Mouse (Mus musculus) forebrain, embryonic 14.5 days (tissue): ENCODE measurements around the gene Lemd1. TPM values are rescaled to one million over a fixed set of nuclear protein-coding genes. Genes with fewer than 3 reads are reported as not detected.

Experiments
- ATAC-seq: fragments of 200-750 bp; cut with Nextera tagmentation; 2 replicates; pipeline ENCODE4 v1.8.0; 2017; ENCODE audit warnings: mild to moderate bottlenecking, moderate library complexity
- DNase-seq: peaks from one replicate; pipeline ENCODE4 v3.0.0-alpha.2; 2015; ENCODE audit warnings: low spot score
- H3K27ac ChIP-seq: fragments of 300-500 bp; sonication (generic); 2 replicates; pipeline ENCODE4 v1.5.1; 2014; ENCODE audit warnings: low read depth, mild to moderate bottlenecking, control low read depth, low read length, moderate library complexity
- H3K27me3 ChIP-seq: fragments of 300-500 bp; sonication (generic); replicated peaks from 2 replicates; pipeline ENCODE4 v1.6.1; 2014; ENCODE audit warnings: low read length, control low read depth, mixed read lengths; ENCODE audit not compliant: control insufficient read depth, insufficient read depth
- H3K36me3 ChIP-seq: fragments of 300-500 bp; sonication (generic); 2 replicates; pipeline ENCODE4 v1.6.1; 2014; ENCODE audit warnings: low read length, control low read depth; ENCODE audit not compliant: control insufficient read depth, insufficient read depth
- H3K4me1 ChIP-seq: fragments of 300-500 bp; sonication (generic); 2 replicates; pipeline ENCODE4 v1.6.1; 2014; ENCODE audit warnings: antibody characterized with exemption, low read length, control low read depth; ENCODE audit not compliant: control insufficient read depth, insufficient read depth
- H3K4me2 ChIP-seq: fragments of 300-500 bp; sonication (generic); 2 replicates; pipeline ENCODE4 v1.6.1; 2014; ENCODE audit warnings: mild to moderate bottlenecking, control low read depth, low read length
- H3K4me3 ChIP-seq: fragments of 300-500 bp; sonication (generic); 2 replicates; pipeline ENCODE4 v1.5.1; 2014; ENCODE audit warnings: low read depth, low read length, control low read depth
- H3K9ac ChIP-seq: fragments of 300-500 bp; sonication (generic); 2 replicates; pipeline ENCODE4 v1.6.1; 2014; ENCODE audit warnings: mild to moderate bottlenecking, low read length, control low read depth, moderate library complexity
- H3K9me3 ChIP-seq: fragments of 300-500 bp; sonication (generic); replicated peaks from 2 replicates; pipeline ENCODE4 v1.6.1; 2016; ENCODE audit warnings: low read length, control low read depth, mixed read lengths; ENCODE audit not compliant: control insufficient read depth
- WGBS: fragments of 180-500 bp; shearing (Covaris S2); extraction: QIAGEN DNeasy Blood & Tissue Kit; methylation state at CpG from one replicate; pipeline ENCODE4 v1.1.7; 2014; 5-methylcytosine and 5-hydroxymethylcytosine counted together
- polyA plus RNA-seq: library from polyadenylated mRNA; unstranded; fragments of >200 nt; fragmentation: Nextera tagmentation; extraction: Ambion mirVana; gene quantifications from 2 replicates; pipeline ENCODE4 v1.2.1, GENCODE M21; 2014

Lemd1 gene
- polyA plus RNA-seq, 1 experiment from 2014 or later, result 18.7 TPM

GRCm38 (mm10) chr1:132188442-132189066 is 2.7 kb upstream of the Lemd1 start:
- Histone ChIP-seq H3K4me1 (peaks cover 18% of the 10 kb centered on the region), H3K4me3 (no peak overlapping the region), H3K27ac (no peak overlapping the region), H3K9me3 (no peaks in the 10 kb centered on the region), H3K36me3 (no peaks in the 10 kb centered on the region), H3K4me2 (no peak overlapping the region), H3K27me3 (no peaks in the 10 kb centered on the region), H3K9ac (no peak overlapping the region)
- 55% methylated on average over 9 of the region's 9 CpGs for WGBS
- no peak for ATAC-seq
- no peak for DNase-seq

- no peak overlapping the region for H3K27ac ChIP-seq
- no peaks in the 10 kb centered on the region for H3K27me3 ChIP-seq
- peak overlapping the region; percentile 59; the same call in 1 of the 2 replicates for H3K4me2 ChIP-seq
- no peak overlapping the region for H3K9ac ChIP-seq
- no peak for DNase-seq
- ATAC-seq, result no peak
- H3K36me3 ChIP-seq, result no peaks in the 10 kb centered on the region
- H3K9me3 ChIP-seq, result no peaks in the 10 kb centered on the region
- WGBS, result 47% methylated on average over 4 of the region's 4 CpGs
- H3K4me3 ChIP-seq, result peak overlapping the region; percentile 91; the same call in 1 of the 2 replicates
- peaks cover 24% of the 10 kb centered on the region for H3K4me1 ChIP-seq
Measured at GRCm38 (mm10) chr1:132189231-132189630, 2.0 kb upstream of the Lemd1 start.

GRCm38 (mm10) chr1:132190040-132190513 is 1.2 kb upstream of the Lemd1 start:
- Histone ChIP-seq H3K27ac (peak overlapping the region; percentile 100), H3K4me3 (peak overlapping the region; percentile 91), H3K9ac (peak overlapping the region; percentile 99), H3K9me3 (no peaks in the 10 kb centered on the region), H3K27me3 (no peaks in the 10 kb centered on the region), H3K4me1 (peaks cover 32% of the 10 kb centered on the region), H3K4me2 (peak overlapping the region; percentile 59), H3K36me3 (peaks cover 4% of the 10 kb centered on the region; the same call in 1 of the 2 replicates)
- ATAC-seq, result peak; percentile 85
- DNase-seq, result peak; percentile 94
- under 1% methylated on average over 47 of the region's 50 CpGs for WGBS

- peaks cover 4% of the 10 kb centered on the region; the same call in 1 of the 2 replicates for H3K36me3 ChIP-seq
- DNase-seq, result peak; percentile 61
Measured at GRCm38 (mm10) chr1:132190621-132191092, 574 bp upstream of the Lemd1 start.

GRCm38 (mm10) chr1:132191786-132192680 is 802 bp downstream of the Lemd1 start:
- Histone ChIP-seq H3K4me2 (peak overlapping the region; percentile 59), H3K27me3 (no peaks in the 10 kb centered on the region), H3K36me3 (peaks cover 4% of the 10 kb centered on the region; the same call in 1 of the 2 replicates), H3K9ac (peak overlapping the region; percentile 99), H3K27ac (peak overlapping the region; percentile 100), H3K4me1 (peaks cover 52% of the 10 kb centered on the region), H3K9me3 (no peaks in the 10 kb centered on the region), H3K4me3 (peak overlapping the region; percentile 91)
- ATAC-seq (peak; percentile 47), DNase-seq (peak; percentile 81)
- WGBS, result 3% methylated on average over 16 of the region's 16 CpGs

More at GRCm38 (mm10) chr1:132190621-132191092, 574 bp upstream of the Lemd1 start:
- Histone ChIP-seq H3K4me1 (peaks cover 38% of the 10 kb centered on the region), H3K4me3 (peak overlapping the region; percentile 91), H3K9me3 (no peaks in the 10 kb centered on the region), H3K27me3 (no peaks in the 10 kb centered on the region), H3K9ac (peak overlapping the region; percentile 99), H3K4me2 (peak overlapping the region; percentile 59), H3K27ac (peak overlapping the region; percentile 100)
- WGBS, result under 1% methylated on average over 60 of the region's 62 CpGs
- peak; percentile 38 for ATAC-seq

- Histone ChIP-seq H3K36me3 (peaks cover 4% of the 10 kb centered on the region; the same call in 1 of the 2 replicates), H3K4me3 (peak overlapping the region; percentile 91), H3K9me3 (no peaks in the 10 kb centered on the region), H3K4me2 (peak overlapping the region; percentile 59), H3K4me1 (peaks cover 69% of the 10 kb centered on the region), H3K27me3 (no peaks in the 10 kb centered on the region), H3K27ac (peak overlapping the region; percentile 49; the same call in 1 of the 2 replicates), H3K9ac (peak overlapping the region; percentile 99; the same call in 1 of the 2 replicates)
- WGBS, result 72% methylated on average over 3 of the region's 3 CpGs
- ATAC-seq, result no peak
- DNase-seq, result no peak
Measured at GRCm38 (mm10) chr1:132193806-132194205, 2.6 kb downstream of the Lemd1 start.

- no peak overlapping the region; the same call in 1 of the 2 replicates for H3K9ac ChIP-seq
- no peak for DNase-seq
- H3K36me3 ChIP-seq, result peaks cover 4% of the 10 kb centered on the region; the same call in 1 of the 2 replicates
- no peak for ATAC-seq
- H3K4me1 ChIP-seq, result peaks cover 75% of the 10 kb centered on the region
- no peaks in the 10 kb centered on the region for H3K27me3 ChIP-seq
- no peak overlapping the region for H3K4me3 ChIP-seq
- H3K9me3 ChIP-seq, result no peaks in the 10 kb centered on the region
- no peak overlapping the region for H3K27ac ChIP-seq
- 48% methylated on average over 3 of the region's 3 CpGs for whole genome bisulfite sequencing
- peak overlapping the region; percentile 59 for H3K4me2 ChIP-seq
Measured at GRCm38 (mm10) chr1:132194624-132195023, 3.4 kb downstream of the Lemd1 start.

- Histone ChIP-seq H3K4me3 (no peak overlapping the region), H3K27ac (no peak overlapping the region), H3K36me3 (peaks cover 4% of the 10 kb centered on the region; the same call in 1 of the 2 replicates), H3K9ac (no peak overlapping the region), H3K4me1 (peaks cover 76% of the 10 kb centered on the region), H3K4me2 (peak overlapping the region; percentile 59), H3K27me3 (no peaks in the 10 kb centered on the region), H3K9me3 (no peaks in the 10 kb centered on the region)
- ATAC-seq (no peak), DNase-seq (no peak)
- WGBS, result 33% methylated on average over 9 of the region's 9 CpGs
Measured at GRCm38 (mm10) chr1:132195100-132195499, 3.9 kb downstream of the Lemd1 start.
